Comparison of ENCODE assay signal across 8 mouse cellular contexts in the genomic region with DNA sequence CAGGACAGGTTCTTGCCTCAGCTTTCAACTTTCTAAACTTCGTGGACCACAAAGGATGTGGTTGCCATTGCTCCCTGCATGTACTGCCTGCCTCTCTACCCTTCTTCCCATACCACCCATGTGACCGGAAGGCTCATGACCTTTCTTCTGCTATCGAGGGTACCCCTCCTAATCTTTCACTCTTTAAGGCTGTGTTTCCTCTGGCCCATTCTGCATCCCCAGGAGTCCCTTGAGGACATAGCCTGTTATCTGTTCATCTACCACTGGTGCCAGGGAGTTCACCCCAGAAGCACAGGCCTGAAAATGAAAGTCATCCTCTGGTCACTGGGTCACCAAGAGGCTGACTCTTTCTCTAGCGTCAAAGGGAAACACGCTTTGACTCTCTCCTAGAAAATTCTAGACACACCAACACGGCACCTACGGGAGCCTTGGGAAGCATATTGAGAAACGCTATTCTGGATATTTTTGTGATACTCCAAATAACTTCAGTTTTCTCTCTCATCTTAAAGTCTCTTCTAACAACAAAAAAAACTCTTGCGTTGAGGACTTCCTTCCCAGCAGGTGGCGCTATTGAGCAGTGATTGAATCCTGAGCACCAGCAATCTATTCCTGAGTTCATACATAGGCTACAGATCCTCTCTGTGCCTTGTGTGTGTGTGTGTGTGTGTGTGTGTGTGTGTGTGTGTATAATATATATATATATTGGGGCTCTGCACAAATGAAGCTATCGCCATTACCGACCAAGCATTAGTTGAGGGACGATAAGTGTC. TPM values are rescaled to one million over a fixed set of nuclear protein-coding genes. Genes with fewer than 3 reads are reported as not detected.
A peak's percentile ranks its signal among the peaks of the same experiment; 100 is the strongest.
DNase-seq lines count a peak whose midpoint lies in the region; ATAC-seq and TF ChIP-seq lines count a peak whose summit lies in the region.

No protein-coding gene starts in this region.

- TF ChIP-seq POLR2A in brain, embryonic 14.5 days (IDR thresholded peaks at IDR 0.05; ENCODE audit: borderline replicate concordance, extremely low read depth, insufficient read depth, insufficient read length, poor library complexity, severe bottlenecking) = no peak

- TF ChIP-seq CTCF in brain, embryonic 14.5 days (IDR thresholded peaks at IDR 0.05; ENCODE audit: borderline replicate concordance, extremely low read depth, insufficient read depth, insufficient read length) = peak; percentile 76; the same call in 1 of the 2 replicates
- TF ChIP-seq CTCF in midbrain, postnatal 0 days (IDR thresholded peaks at IDR 0.05) = peak; percentile 95

- H3K9me3 ChIP-seq in forebrain, embryonic 12.5 days = no peaks in the 10 kb centered on the region
- no peaks in the 10 kb centered on the region for H3K9me3 ChIP-seq in hindbrain, embryonic 16.5 days (ENCODE audit: control insufficient read depth, low read length)
- H3K9me3 ChIP-seq in limb, embryonic 11.5 days (ENCODE audit: control insufficient read depth, low read length) = no peaks in the 10 kb centered on the region
- no peaks in the 10 kb centered on the region for H3K9me3 ChIP-seq in midbrain, postnatal 0 days (ENCODE audit: low read length)

- peak; percentile 56 for DNase-seq in heart, adult 8-10 months (ENCODE audit: low spot score)
- DNase-seq in heart, postnatal 25 days (ENCODE audit: low spot score) = no peak
- peak; percentile 93 for DNase-seq in brain, embryonic 14.5 days (ENCODE audit: low read depth)
- DNase-seq in limb, embryonic 11.5 days (ENCODE audit: low spot score) = peak; percentile 87
- DNase-seq in midbrain, postnatal 0 days (ENCODE audit: low spot score) = peak; percentile 91
- DNase-seq in spleen, postnatal 14 days (ENCODE audit: low spot score in 2 of 2) = peak; percentile 32 to 71

- no peak overlapping the region for H3K4me2 ChIP-seq in forebrain, embryonic 12.5 days
- no peak overlapping the region for H3K4me2 ChIP-seq in hindbrain, embryonic 16.5 days (ENCODE audit: low read length)
- H3K4me2 ChIP-seq in limb, embryonic 11.5 days (ENCODE audit: low read depth, severe bottlenecking) = no peak overlapping the region
- H3K4me2 ChIP-seq in midbrain, postnatal 0 days (ENCODE audit: low read depth, low read length, poor library complexity, severe bottlenecking) = no peak overlapping the region

- peak; percentile 74 for ATAC-seq in forebrain, embryonic 12.5 days (ENCODE audit: low FRiP score)
- peak; percentile 51 for ATAC-seq in hindbrain, embryonic 16.5 days
- ATAC-seq in limb, embryonic 11.5 days (ENCODE audit: insufficient number of reproducible peaks, low FRiP score, low TSS enrichment, low read depth) = no peak
- no peak for ATAC-seq in midbrain, postnatal 0 days (ENCODE audit: low FRiP score)

- H3K27ac ChIP-seq in forebrain, embryonic 12.5 days = no peak overlapping the region
- H3K27ac ChIP-seq in hindbrain, embryonic 16.5 days (ENCODE audit: low read depth, low read length) = no peak overlapping the region
- H3K27ac ChIP-seq in limb, embryonic 11.5 days (replicated peaks; ENCODE audit: low read depth, low read length) = no peak overlapping the region
- no peak overlapping the region for H3K27ac ChIP-seq in midbrain, postnatal 0 days (ENCODE audit: low read depth, low read length)

- 39% methylated on average over 13 of the region's 13 CpGs for WGBS in forebrain, embryonic 12.5 days
- WGBS in hindbrain, embryonic 16.5 days = 39% methylated on average over 13 of the region's 13 CpGs
- 42% methylated on average over 13 of the region's 13 CpGs for WGBS in limb, embryonic 11.5 days
- WGBS in midbrain, postnatal 0 days = 37% methylated on average over 13 of the region's 13 CpGs

- intact Hi-C loops in heart, postnatal 25 days (cut with DNase I) = loop anchor here (1.0 to 10.0 kb wide), 2 partner anchors 192 to 224 kb away; no protein-coding TSS in a partner anchor

- peaks cover 4% of the 10 kb centered on the region for H3K4me1 ChIP-seq in forebrain, embryonic 12.5 days
- H3K4me1 ChIP-seq in hindbrain, embryonic 16.5 days (ENCODE audit: control insufficient read depth, insufficient read depth, low read depth, low read length) = peaks cover 8% of the 10 kb centered on the region; the same call in 1 of the 2 replicates
- H3K4me1 ChIP-seq in limb, embryonic 11.5 days (ENCODE audit: control insufficient read depth, insufficient read depth, low read length) = no peaks in the 10 kb centered on the region
- H3K4me1 ChIP-seq in midbrain, postnatal 0 days (ENCODE audit: insufficient read depth, low read length) = peaks cover 4% of the 10 kb centered on the region

- peaks cover 4% of the 10 kb centered on the region; the same call in 1 of the 2 replicates for H3K27me3 ChIP-seq in forebrain, embryonic 12.5 days
- no peaks in the 10 kb centered on the region for H3K27me3 ChIP-seq in hindbrain, embryonic 16.5 days (replicated peaks; ENCODE audit: control insufficient read depth, insufficient read depth, low read length)
- no peaks in the 10 kb centered on the region for H3K27me3 ChIP-seq in limb, embryonic 11.5 days (ENCODE audit: control insufficient read depth, insufficient read depth, low read length)
- H3K27me3 ChIP-seq in midbrain, postnatal 0 days (ENCODE audit: insufficient read depth, low read length) = no peaks in the 10 kb centered on the region

- no peaks in the 10 kb centered on the region for H3K36me3 ChIP-seq in forebrain, embryonic 12.5 days (replicated peaks)
- H3K36me3 ChIP-seq in hindbrain, embryonic 16.5 days (ENCODE audit: control insufficient read depth, insufficient read depth, low read length) = no peaks in the 10 kb centered on the region
- peaks cover 3% of the 10 kb centered on the region; the same call in 1 of the 2 replicates for H3K36me3 ChIP-seq in limb, embryonic 11.5 days (ENCODE audit: control insufficient read depth, insufficient read depth, low read length)
- H3K36me3 ChIP-seq in midbrain, postnatal 0 days (ENCODE audit: insufficient read depth, low read length) = no peaks in the 10 kb centered on the region

- H3K9ac ChIP-seq in forebrain, embryonic 12.5 days = no peak overlapping the region
- H3K9ac ChIP-seq in hindbrain, embryonic 16.5 days (ENCODE audit: low read depth, low read length) = no peak overlapping the region
- H3K9ac ChIP-seq in limb, embryonic 11.5 days (ENCODE audit: low read length) = no peak overlapping the region
- no peak overlapping the region for H3K9ac ChIP-seq in midbrain, postnatal 0 days (replicated peaks; ENCODE audit: low read length, poor library complexity, severe bottlenecking)

- no peak overlapping the region for H3K4me3 ChIP-seq in forebrain, embryonic 12.5 days (replicated peaks)
- no peak overlapping the region for H3K4me3 ChIP-seq in hindbrain, embryonic 16.5 days (ENCODE audit: low read length)
- H3K4me3 ChIP-seq in limb, embryonic 11.5 days (ENCODE audit: low read depth, low read length) = no peak overlapping the region
- no peak overlapping the region for H3K4me3 ChIP-seq in midbrain, postnatal 0 days (ENCODE audit: low read depth, low read length)

RNA-seq across cellular contexts. Expression of gene 2410004P03Rik, which starts 21.4 kb away (rescaled TPM):
- not detected for total RNA-seq in heart, adult 8-10 months (2022)
- total RNA-seq in heart, postnatal 25 days (2021) = under 1 TPM; 0.18 to 0.25 TPM
- 1.8 and 2.8 TPM in 2 replicates for polyA plus RNA-seq in brain, embryonic 14.5 days (2012; rRNA removed)
- polyA plus RNA-seq in forebrain, embryonic 12.5 days (2016; fragmentation: Nextera tagmentation; extraction: Ambion mirVana) = 0.85 and 1.5 TPM in 2 replicates
- polyA plus RNA-seq in hindbrain, embryonic 16.5 days (2015; fragmentation: Nextera tagmentation; extraction: Ambion mirVana) = 8.2 and 9.1 TPM in 2 replicates
- 0.33 and 0.93 TPM in 2 replicates for polyA plus RNA-seq in limb, embryonic 11.5 days (2014; fragmentation: Nextera tagmentation; extraction: Ambion mirVana)
- 7.3 and 10.1 TPM in 2 replicates for total RNA-seq in midbrain, postnatal 0 days (2014; rRNA removed)
- polyA plus RNA-seq in midbrain, postnatal 0 days (2015; fragmentation: Nextera tagmentation; extraction: Ambion mirVana) = 7.1 and 10.6 TPM in 2 replicates

RNA-seq across cellular contexts. Expression of gene Pqlc3, which starts 32.7 kb away (rescaled TPM):
- 1 to 10 TPM; 2.7 to 3.6 (median 3.1) TPM for total RNA-seq in heart, adult 8-10 months (2022)
- total RNA-seq in heart, postnatal 25 days (2021) = 1 to 10 TPM; 2.8 to 3.3 TPM
- polyA plus RNA-seq in brain, embryonic 14.5 days (2012; rRNA removed) = 1.1 and 1.2 TPM in 2 replicates
- 3.3 TPM in 2 replicates for polyA plus RNA-seq in forebrain, embryonic 12.5 days (2016; fragmentation: Nextera tagmentation; extraction: Ambion mirVana)
- 1.7 and 2.1 TPM in 2 replicates for polyA plus RNA-seq in hindbrain, embryonic 16.5 days (2015; fragmentation: Nextera tagmentation; extraction: Ambion mirVana)
- polyA plus RNA-seq in limb, embryonic 11.5 days (2014; fragmentation: Nextera tagmentation; extraction: Ambion mirVana) = 5.4 and 5.6 TPM in 2 replicates
- 0.93 and 1.3 TPM in 2 replicates for total RNA-seq in midbrain, postnatal 0 days (2014; rRNA removed)
- 1.6 and 2.0 TPM in 2 replicates for polyA plus RNA-seq in midbrain, postnatal 0 days (2015; fragmentation: Nextera tagmentation; extraction: Ambion mirVana)

Comparison
In these comparisons a context has a peak if more than half of its experiments do, and no peak if none do; other contexts are left out.
1. ATAC-seq: peak in forebrain, embryonic 12.5 days (single experiment) and hindbrain, embryonic 16.5 days (single experiment); none in limb, embryonic 11.5 days (single experiment) and midbrain, postnatal 0 days (single experiment).